Mouse (Mus musculus): ENCODE measurements around the gene Trpm8. TPM values are rescaled to one million over a fixed set of nuclear protein-coding genes. Genes with fewer than 3 reads are reported as not detected.

Gene Trpm8
- total RNA-seq, 2 experiments from 2014 or later, result 0.15 TPM; not detected in 1

- no peak for DNase-seq
These were observed 11.3 kb upstream of the Trpm8 start for GRCm38 (mm10) chr1:88266123-88266522.

GRCm38 (mm10) chr1:88267489-88267888, 10.0 kb upstream of the Trpm8 start:
- no peak for DNase-seq

GRCm38 (mm10) chr1:88268070-88268469, 9.4 kb upstream of the Trpm8 start:
- DNase-seq, result no peak

DNA sequence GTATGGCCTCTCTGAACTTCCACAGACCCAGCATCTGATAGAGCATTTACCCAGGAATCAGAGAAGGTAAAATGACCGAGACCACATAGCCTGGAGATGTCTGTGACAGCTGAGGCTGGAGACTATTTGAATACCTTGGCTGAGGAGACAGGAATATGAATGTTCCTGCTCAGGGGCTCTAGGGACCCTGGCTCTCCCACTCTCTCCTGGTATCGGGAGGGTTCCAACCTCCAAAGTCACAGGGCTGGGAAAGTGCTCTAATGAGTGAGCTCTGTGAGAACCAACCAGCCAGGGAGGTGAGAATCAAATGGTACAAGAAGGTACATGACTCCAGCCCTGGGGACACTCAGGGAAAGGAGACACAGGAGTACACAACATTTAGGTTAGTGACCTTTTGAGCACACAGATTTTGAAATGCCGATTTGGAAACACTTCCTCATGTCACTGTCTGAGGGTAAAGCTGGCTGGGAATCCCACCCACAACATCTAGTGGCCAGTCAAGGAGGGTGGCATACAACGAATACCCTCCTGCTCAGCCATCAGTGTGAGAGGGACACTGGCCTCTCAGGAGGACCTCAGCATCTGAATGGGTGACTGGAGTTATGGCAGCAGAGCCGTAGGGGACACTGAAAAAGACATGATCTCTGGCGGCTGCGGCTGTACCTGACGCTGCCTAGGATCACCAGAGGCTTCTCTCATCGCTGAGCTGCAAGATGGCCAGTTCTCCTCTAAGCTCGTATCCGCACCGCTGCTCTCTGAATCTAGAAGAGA, 7.7 kb upstream of the Trpm8 start:
- DNase-seq, result no peak

DNA sequence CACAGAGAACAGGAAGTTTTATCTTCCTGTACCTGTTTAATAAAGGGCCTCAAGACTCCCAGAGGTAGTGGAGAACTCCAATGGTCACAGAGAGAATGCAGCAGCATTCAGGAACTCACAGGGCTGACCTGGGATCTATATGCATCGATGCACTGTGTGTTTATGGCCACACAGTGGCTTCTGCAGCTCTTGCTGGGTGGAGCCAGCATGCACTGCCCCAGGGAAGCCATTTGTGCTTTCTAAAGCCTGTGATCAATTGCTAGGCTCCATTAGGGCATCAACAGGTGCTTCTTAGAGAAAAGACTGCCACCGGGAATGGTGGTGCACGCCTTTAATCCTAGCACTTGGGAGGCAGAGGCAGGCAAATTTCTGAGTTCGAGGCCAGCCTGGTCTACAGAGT, 4.6 kb upstream of the Trpm8 start:
- no peak for DNase-seq

GRCm38 (mm10) chr1:88273326-88273725, 4.1 kb upstream of the Trpm8 start:
- DNase-seq, result no peak

- DNase-seq, result no peak
These were observed 3.6 kb upstream of the Trpm8 start for GRCm38 (mm10) chr1:88273832-88274231.

GRCm38 (mm10) chr1:88274371-88275077, 2.9 kb upstream of the Trpm8 start:
- no peak for DNase-seq

GRCm38 (mm10) chr1:88275078-88275680, 2.3 kb upstream of the Trpm8 start:
- DNase-seq, result no peak

DNA sequence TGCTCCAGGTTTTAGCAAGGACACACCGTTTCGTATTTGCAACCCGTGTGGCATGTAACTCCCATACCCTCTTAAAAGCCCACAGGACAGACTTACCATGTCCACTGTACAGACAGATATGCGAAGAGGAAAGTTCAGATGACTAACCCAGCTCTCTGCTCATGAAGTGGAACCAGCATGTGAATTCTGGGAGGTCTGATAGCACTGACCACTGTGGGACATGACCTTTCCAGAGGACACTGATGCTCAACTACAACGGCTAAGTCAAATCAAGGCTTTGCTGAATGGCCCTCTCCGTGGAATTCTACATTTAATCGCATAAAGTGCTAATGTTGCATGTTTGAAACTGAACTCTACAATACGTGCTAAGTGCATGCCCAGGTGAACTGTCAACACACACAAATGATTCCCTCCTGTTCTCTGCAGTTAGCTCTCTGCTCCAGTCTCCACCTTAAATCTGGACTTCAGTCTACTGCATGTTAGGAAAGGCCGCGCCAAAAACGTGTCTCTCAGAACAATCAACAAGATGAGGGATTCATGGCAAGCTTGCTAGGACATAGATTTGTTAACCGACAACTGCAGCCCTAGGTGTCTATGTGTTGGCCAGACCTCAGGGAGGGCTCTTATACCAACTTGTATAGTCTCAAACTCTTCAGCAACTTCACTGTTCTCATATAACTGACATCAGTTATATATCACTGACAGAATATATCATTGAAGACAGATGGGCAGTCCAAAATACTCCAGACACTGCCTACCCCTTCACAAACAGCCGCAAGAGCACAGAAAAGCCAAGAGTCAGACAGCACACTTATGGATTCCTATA, 1.6 kb upstream of the Trpm8 start:
- no peak for DNase-seq

DNA sequence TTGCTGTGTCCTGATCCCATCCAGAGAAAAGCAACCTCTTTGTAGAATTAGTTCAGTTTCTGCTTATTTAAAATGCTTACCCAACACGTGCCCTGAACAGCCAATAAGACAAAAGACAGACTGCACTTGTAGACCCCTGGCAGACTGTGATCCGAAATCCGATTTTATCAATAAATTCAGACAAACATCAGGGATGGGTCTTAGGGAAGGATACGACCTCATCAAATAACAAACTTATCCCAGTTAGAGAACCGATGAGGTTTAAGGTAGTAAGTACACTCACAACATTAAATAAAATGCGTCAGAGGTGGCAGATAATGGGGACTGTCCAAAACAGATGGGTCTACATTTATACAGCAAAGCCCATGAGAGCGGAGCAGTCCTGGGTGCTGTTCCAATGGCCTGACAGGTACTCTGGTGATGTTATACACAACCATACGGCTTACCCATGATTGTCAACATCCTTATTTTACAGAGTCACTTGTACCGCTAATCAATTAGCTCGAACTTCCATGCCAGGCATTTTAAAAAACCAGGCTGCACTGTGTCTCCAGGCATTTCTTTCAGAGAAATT, 850 bp upstream of the Trpm8 start:
- no peak for DNase-seq

- DNase-seq, result no peak
These were observed 504 bp downstream of the Trpm8 start for GRCm38 (mm10) chr1:88277818-88278511.

DNA sequence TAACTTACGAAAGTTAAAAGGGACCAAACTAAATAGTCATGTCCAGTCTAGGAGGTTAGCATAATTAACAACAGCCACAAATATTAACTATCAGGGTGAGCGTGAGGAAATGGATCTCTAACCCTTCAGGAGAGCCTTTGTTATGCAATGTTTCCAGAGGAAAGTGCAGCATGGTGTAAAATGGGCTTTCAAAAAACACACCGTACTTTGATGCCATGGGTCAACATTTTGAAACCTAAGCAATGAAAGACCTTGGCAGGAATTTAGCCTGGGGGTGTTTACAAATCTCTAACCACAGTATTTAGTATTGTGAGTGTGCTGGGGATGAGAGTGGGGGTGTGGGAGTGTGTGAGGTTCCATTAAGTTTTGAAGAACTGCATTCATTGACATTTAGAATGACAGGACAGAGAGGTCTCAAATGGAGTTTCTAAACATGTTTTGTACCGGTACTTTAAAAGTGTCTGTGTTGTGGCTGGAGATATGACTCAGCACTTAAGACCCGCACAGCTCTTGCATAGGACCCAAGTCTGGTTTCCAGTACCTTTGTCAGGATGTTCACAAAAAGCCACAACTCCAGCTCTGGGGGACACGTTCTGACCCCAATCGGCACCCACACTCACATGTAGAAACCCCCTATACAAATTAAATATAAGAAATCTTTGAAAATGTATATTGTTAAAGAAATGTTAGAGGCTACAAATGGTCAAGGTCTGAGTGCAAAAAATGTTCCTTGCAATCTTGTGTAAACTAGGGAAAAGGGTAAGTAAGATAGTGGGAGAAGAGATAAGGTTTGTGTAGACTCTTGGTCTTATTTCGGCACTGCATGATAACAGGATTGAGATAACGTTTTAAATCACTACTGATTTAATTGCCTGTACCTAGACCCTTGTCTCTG, 1.9 kb downstream of the Trpm8 start:
- no peak for DNase-seq

DNA sequence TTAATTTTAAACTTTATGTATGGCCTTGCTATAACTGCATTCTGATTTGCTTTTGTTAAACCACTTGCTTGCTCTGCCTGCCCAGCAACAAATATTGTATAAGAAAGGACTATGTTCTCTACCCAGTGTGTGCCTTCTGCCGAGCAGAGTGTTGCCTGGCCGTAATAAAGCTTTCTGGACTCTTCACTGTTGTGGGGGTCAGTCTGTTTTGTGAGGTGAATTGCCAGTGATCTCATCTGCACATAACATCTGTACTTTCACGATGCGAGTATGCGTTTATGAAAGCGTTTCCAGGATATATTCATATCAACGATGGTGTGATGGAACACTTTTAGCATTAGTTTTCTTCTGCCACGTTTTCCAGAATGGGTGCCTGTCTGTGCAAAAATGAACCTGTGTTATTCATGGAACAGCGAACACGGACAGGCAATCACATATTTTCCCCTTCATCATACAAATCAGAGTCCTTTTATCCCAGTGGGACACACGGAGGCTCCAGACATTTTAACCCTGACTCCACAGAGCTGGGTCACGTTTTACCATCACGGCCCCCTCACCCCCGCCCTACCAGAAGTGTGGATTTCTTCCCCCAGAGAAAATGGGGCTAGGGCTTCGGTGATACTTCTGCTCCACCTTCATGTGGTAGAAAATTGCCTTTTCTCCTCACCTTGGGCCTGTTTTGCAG, 2.7 kb downstream of the Trpm8 start:
- no peak for DNase-seq

DNA sequence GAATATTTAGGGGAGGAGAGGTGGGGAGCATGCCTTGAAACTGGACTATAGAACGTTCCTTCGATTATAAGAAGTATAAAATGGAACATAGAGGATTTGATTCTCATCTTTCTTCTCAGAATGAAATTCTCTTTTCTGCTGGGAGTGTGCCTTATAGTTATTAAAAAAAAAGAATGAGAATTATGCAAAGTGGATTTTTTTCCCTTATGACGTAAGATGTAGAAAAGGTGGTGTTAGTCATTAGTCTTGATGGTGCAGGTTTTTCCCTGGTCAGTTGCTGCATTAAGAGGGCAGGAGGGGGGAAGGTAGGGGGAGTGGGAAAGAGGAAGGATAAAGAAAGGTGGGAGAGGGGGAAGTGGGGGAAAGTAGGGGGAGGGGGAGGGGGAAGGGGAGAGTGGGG, 4.8 kb downstream of the Trpm8 start:
- no peak for DNase-seq

- no peak for DNase-seq
These were observed 6.1 kb downstream of the Trpm8 start for GRCm38 (mm10) chr1:88283376-88284227.

GRCm38 (mm10) chr1:88284228-88284945, 6.9 kb downstream of the Trpm8 start:
- DNase-seq, result no peak

DNA sequence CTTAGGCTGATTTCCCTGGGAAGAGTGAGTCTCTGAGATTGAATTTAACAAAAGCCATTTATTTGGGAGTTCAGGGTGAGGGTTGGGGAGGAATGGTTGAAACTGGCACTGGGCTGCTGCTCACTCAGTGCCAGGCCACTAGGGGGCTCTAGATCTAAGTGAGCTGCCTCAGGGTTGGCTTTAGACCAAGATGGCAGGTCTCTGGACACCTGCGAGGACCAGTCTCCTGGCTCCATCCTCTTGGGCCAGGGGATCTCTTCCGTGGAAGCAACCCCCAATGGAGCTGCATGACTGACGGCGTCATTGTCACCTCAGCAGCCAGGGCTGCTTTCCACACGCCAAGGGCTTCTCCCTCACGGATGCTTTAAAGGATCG, 7.5 kb downstream of the Trpm8 start:
- no peak for DNase-seq

Measured in layer of hippocampus, postnatal 36 days (tissue).